Mouse (Mus musculus): ENCODE data around the gene Cadps. TPM values are rescaled to one million over a fixed set of nuclear protein-coding genes. Genes with fewer than 3 reads are reported as not detected.

Gene Cadps
- 100 to 1,000 TPM; 224 to 229 TPM for total RNA-seq (2021)

DNA sequence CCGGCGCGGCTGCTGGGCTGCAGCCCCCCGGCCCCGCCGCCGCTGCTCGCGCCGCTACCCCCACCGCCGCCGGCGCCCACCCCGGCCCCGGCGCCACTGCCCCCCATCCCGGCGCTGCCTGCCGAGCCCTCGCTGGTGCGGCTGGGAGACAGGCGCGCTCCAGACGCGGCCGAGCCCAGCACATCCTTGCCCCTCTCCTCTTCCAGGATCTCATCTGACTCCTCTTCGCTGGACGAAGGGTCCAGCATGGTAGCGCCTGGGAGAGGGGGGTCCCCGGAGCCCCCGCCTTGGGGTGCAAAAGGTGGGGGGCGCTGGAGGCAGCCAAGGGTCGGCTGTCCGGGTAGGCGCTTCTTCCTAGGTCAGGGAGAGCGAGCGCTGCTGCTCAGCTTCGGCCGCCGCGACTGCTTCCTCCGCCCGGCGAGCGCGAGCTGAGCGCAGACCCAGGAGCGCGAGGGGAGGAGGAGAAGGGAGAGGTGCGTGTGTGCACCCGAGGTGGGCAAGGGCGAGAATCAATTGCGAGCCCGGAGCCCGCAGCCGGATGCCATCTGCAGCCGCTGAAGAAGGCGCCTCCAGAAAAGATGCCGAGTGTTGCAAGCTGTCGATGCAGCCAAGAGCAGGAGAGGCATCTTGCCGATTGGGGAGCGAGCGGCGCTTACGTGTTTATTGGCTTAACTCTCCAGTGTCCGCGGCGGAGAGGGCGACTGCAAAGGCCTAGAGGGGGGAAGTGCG is at the start of gene Cadps:
Cadps (minus strand) TSS at position 589 of the 729 bp plus-strand sequence.
- intact Hi-C loops (cut with DNase I): loop anchor here (2.0 to 5.0 kb wide), 5 partner anchors 178 to 376 kb away; no protein-coding TSS in a partner anchor
- DNase-seq (ENCODE audit: low spot score in 2 of 2): peak; percentile 81 to 90

DNA sequence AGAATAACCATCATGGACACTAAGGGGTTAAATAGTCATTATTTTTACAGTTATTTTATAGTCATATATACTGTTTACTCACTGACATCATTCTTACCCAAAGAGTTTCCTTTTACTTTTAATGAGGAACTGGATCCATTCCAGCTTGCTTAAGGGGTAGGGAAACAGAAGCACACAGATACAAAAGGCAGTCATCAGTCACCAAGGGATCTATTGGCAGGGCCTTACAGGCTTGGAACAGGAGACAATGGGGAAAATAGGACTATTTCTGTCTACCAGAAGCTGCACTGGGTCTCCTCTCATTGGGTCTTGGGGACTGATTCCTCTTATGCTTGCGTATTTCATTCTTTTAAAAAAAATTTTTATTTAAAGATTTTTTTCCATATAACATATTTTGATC is 46.7 kb upstream of the Cadps start:
- intact Hi-C loops (cut with DNase I): no loop called here
- no peak for DNase-seq (ENCODE audit: low spot score in 2 of 2)

DNA sequence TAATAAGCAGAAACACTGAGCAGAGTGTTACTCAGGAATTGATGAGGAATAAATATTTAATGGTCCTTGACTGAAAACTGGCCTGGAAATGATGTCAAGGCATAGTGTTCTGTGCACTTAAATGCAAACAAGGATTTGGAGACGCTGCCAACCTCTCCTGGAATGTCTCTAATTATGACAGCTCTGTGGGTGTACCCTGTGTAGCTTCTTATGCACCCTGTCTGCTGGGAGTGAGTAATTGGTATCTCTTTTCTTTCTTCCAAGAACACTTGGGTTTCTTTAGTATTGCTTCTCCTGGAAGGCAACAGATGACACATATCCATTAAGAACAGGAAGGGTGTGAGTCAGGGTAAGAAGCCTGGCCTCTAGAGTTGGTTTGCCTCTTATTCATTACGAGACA is 42.4 kb upstream of the Cadps start:
- intact Hi-C loops (cut with DNase I): no loop called here
- peak; percentile 14 to 77 for DNase-seq (ENCODE audit: low spot score in 2 of 2)

DNA sequence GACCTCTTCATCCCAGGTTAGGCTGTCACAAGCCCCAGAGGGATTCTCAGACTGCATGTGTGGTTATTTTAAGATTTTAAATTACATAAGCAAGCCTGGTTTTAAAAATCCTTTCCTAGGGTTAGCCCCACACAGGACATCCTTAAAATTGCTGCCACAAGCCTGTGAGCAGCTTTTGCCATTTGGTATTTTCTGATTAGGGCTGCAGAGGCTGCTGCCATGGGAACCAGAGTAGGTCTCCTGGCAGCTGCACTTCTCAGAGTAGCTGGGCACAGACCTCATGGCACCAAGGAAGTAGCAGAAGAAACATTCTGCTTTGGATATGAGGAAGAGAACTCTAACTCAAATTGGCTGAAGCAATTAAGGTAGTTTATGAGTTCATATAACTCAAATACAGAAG is 21.0 kb upstream of the Cadps start:
- intact Hi-C loops (cut with DNase I): no loop called here
- DNase-seq (ENCODE audit: low spot score in 2 of 2): peak in 1 of 2 experiments; percentile 11

DNA sequence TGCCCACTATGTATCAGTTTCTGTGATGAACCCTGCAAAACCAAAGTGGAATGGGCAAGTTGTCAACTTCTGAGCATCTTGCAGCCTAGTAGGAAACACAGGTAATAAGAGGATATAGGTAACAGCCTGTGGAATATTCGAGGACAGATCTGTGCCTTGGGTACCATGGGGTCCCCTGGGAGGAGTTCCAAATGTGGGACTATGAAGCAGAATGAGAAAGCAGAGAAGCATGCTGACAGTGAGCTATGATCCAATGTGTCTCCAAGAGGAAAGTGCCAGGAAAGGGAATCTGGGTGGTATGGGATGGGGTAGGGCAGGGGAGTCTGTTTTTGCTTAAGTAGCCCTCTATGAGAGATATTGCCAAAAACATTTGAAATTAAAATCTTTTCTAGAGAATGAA is 16.6 kb upstream of the Cadps start:
- intact Hi-C loops (cut with DNase I): no loop called here

DNA sequence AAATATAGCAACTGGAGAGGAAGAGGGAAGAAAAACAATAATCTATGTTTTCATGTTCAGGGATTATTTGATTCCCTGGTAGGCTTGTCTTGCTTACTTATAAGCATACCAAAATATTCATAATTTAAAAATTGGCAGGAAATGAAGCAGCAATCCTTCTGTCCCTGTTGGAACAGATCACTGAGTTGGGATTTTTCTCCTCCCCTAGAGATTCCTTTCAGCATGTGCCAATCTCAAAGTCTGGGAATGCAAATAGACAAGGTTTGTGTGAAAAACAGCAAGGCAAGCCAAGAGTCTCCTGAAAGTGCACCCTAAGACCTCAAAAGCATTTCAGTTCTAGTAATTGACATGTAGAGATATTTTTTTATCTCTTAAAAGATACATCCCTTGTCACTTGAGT is 16.1 kb upstream of the Cadps start:
- no peak for DNase-seq (ENCODE audit: low spot score in 2 of 2)

More for the DNA sequence above, 16.6 kb upstream of the Cadps start:
- DNase-seq (ENCODE audit: low spot score in 2 of 2): no peak

DNA sequence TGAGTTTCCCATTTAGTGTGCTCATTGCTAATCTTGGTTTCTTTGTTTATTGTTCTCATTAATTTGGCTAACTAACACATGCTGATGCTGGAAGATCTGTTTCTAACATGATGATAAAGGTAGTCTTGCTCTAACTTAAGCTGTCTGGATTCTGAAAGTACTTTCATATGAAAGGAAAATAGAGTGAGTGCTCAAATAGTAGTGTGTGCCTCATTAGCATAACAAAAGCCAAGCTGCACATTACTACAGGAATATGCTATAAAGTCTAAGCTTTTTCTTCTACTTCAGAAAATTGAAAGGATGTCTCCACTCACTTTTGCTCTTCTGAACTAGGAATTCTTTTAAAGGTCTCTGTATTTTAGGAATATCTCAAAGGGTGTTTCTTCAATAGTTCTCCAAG is 15.4 kb upstream of the Cadps start:
- intact Hi-C loops (cut with DNase I): no loop called here
- DNase-seq (ENCODE audit: low spot score in 2 of 2): no peak

More for the DNA sequence above, 16.1 kb upstream of the Cadps start:
- intact Hi-C loops (cut with DNase I): no loop called here

DNA sequence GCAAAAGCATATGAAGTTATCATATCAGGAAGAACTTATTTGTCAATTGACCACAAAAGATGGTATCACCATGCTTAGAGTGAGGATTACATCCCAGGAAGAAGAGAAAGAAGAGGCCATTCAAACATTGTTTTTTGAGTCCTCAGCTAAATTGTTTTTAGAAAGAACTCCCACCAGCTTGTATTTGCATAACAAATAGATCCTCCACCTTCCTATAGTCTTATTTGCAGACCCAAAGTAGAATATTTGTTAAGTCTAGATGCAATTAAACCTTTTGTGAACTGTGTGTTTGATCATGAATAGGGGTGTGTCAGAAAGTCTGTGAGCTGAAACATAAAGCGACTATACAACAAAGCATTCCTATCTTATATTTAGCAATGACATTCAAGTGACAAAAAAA is 15.0 kb upstream of the Cadps start:
- no peak for DNase-seq (ENCODE audit: low spot score in 2 of 2)
- intact Hi-C loops (cut with DNase I): no loop called here

DNA sequence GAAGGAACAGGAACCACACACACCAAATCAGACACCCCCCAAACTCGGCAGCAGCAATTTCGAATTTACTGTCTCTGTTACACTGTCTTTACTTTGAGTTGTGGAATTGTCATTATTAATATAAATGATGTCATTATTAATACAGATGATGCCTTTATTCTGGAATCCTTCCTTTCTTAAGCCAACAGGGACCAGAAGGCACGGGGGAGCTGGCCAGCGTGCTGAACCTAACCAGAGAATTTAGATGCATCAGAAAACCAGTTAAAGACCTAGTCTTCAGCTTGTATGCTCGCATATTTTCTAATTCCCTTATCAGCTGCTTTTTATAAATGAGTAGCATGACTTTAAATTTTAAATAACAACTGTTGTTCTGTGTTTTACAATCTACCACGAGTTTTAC is 902 bp upstream of the Cadps start:
- intact Hi-C loops (cut with DNase I): loop anchor here (2.0 to 5.0 kb wide), 5 partner anchors 177 to 375 kb away; no protein-coding TSS in a partner anchor
- peak in 1 of 2 experiments; percentile 23 for DNase-seq (ENCODE audit: low spot score in 2 of 2)

DNA sequence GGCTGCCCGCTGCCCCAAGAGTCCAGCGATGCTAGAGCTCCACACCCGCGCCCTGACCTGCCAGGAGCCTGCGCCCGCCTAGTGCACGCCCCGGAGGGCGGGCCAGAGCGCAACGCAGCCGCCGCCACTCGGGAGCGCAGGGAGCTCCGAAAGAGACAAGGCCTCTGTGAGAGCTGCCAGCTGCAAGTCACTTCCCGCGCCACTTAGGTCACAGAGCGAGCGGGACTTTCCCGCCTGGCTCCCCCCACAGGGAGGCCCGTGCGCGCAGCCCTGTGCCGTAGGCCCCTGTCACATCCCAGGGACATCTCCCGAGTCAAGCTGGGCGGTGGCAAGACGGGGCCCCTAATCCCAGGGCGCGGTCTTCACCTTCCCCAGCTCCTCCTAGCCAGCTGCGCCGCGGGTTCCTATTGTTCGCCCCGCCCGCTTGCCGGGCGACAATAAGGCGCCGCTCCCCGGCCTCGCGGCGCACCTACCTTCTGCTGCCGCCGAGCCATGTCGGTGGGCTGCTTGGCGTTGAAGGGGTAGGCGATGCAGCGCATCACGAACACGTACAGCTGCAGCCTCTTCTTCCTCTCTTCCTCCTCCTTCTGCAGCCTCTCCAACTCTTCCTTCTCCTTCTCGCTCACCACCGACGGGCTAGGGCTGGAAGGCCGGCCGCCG is 918 bp downstream of the Cadps start:
- peak; percentile 71 to 74 for DNase-seq (ENCODE audit: low spot score in 2 of 2)
- intact Hi-C loops (cut with DNase I): loop anchor here (2.0 to 5.0 kb wide), 5 partner anchors 179 to 377 kb away; no protein-coding TSS in a partner anchor

DNA sequence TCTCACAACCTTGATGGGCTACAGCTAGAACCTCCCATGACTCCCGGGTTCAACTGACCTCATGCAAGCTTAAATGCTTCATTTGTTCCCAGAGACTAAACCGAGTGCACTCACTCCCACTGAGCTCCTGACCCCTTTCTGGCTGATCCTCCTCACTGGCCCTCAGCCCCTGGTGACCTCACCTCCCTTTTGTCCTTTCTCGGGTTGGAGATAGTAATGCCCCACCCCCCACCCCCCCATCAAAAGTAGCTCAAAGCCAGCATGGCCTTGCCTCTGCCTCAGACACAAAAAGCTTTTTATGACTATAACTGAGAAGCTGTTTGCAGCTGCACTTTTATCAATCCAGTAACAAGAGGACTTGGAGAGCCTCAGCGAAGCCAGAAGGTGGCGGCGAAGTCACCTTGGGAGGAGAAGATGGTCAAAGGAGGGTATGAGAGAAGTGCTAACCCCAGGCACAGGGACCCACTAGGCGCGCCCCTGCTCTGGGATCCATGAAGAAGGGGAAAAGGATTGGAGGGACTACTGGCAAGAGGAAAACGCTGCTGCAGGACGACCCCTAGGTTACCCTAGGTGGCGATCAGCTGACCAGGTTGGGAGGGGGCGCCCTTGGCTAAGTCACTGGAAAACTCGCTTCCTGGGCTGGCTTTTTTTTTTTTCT is 1.6 kb downstream of the Cadps start:
- peak in 1 of 2 experiments; percentile 31 for DNase-seq (ENCODE audit: low spot score in 2 of 2)

DNA sequence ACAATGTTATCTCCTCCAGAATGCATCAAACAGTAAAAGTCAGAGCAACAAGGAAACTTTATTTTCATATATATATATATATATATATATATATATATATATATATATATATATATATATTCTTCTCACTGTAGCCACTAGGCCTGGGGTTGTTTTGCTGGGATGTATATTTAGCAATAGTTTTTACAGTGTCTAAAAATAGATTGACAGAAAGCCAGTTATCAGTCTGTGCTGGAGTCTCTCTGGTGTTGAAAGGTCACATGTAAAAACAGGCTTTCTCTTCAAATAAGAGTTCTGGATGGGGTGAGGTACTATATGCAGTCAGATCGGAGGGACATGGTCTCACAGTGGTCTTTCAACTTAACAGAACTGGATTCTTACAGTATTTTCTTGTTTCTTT is 2.7 kb downstream of the Cadps start:
- intact Hi-C loops (cut with DNase I): loop anchor here (5.0 kb wide), 3 partner anchors 202 to 243 kb away; no protein-coding TSS in a partner anchor
- DNase-seq (ENCODE audit: low spot score in 2 of 2): no peak

More for the DNA sequence above, 1.6 kb downstream of the Cadps start:
- intact Hi-C loops (cut with DNase I): loop anchor here (5.0 kb wide), 3 partner anchors 201 to 244 kb away; no protein-coding TSS in a partner anchor

DNA sequence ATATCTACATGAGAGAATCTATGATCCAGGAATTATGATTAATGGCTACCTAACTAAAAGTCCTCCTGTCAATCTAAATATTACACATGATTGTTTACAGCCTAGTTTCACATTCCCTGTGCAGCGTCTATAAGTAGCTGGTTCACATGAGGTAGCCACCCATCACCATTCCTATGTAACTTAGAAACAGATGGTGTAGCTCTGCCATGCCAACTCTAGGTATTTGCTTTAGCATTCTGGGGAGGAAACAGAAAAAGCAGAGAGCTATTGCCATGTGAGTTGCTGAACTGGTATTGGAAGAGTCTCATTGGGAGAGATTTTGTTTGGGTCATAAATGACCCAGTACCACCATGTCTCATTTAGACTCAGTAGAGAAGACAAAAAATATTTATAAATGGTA is 4.4 kb downstream of the Cadps start:
- DNase-seq (ENCODE audit: low spot score in 2 of 2): peak in 1 of 2 experiments; percentile 78
- intact Hi-C loops (cut with DNase I): loop anchor here (5.0 kb wide), 2 partner anchors 41 to 191 kb away; no protein-coding TSS in a partner anchor

DNA sequence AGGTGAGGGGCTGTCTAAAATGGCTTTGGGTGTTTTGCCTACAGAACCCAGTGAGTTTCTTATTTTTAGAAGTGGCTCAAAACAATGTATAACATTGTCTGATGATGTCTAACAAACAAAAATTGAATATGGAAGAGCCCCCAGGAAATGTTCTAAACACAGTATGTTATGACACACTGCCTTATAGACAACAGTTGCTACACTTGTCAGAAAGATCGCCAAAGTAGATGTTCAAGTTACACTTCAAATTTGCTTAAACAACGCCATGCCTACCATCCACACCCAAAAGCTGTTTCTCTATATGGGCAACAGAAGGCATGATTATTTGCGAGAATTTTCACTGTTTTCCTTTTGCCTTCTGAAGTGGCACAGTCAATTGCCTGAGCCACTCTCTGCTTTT is 10.8 kb downstream of the Cadps start:
- no peak for DNase-seq (ENCODE audit: low spot score in 2 of 2)
- intact Hi-C loops (cut with DNase I): no loop called here

DNA sequence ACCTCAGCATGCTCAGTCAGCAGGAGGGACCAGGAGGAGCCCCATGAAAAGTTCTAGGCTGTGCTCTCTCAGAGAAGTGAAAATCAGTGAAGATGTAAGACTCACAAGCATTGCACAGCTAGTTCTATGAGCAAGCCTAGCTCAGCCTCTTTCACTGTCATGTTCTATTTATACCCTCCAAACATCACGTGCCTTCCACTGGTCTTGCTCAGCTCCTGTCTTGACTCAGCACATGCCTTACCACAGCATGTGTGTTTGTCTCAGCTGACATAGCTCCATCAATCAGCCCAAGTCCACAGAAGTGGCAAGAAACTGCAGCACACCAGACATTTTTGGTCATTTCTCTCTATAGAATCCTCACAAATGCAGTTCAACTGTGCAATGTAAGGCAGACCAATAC is 19.9 kb downstream of the Cadps start:
- intact Hi-C loops (cut with DNase I): no loop called here

DNA sequence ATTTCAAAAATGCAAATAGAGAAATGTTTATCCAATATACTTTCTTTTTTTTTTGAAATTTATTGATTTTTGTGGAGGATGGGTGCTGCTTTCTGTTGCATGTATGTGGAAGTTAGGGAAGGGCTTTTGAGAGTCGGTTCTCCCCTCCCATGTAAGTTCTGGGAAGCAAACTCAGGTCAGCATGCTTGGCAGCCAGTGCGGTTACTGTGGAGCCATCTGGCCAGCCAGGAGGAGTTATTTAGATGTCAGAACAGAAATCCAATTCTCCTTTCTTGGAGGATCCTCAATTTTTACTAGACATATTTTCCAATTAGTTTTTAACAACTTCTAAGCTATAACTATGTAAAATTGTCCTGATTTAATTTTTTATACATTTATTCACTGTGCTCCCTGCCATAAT is 21.8 kb downstream of the Cadps start:
- no peak for DNase-seq (ENCODE audit: low spot score in 2 of 2)

More for the DNA sequence above, 19.9 kb downstream of the Cadps start:
- peak in 1 of 2 experiments; percentile 43 for DNase-seq (ENCODE audit: low spot score in 2 of 2)

DNA sequence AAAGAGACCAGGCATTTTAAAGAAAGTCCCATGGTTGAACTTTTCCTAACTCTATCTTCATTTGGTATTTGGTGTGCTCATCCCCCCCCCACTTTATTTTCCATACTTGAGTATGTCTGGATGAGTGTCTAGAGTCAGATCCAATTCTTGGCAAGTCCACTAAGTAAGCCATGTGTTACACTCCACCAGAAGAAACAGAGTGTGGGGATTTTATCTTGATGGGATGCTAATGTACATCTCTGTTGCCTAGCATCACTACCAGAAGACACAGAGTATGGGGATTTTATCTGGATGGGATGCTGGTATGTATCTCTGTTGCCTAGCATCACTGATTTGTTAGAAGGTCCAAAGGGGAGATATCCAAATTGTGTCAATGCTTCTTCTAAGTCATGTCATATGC is 24.0 kb downstream of the Cadps start:
- intact Hi-C loops (cut with DNase I): no loop called here
- DNase-seq (ENCODE audit: low spot score in 2 of 2): no peak

More for the DNA sequence above, 21.8 kb downstream of the Cadps start:
- intact Hi-C loops (cut with DNase I): no loop called here

DNA sequence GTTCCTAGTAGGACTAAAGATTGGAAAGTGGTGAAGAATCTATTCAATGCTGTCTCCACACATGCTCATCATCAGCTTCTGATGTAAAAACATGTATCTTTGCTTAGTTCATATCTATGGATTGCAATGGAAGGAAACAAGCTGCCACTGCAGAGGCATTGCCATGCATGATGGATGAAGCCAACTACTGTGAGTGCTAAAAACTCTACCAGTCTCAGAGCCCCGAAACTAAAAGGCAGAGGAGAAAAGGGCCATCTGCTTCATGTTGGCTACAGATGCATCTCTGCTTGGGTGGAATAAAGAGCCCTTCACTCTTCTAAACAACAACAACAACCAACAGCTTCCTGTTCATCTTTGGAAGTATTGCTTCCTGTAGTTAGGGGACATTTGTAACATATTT is 38.6 kb downstream of the Cadps start:
- no peak for DNase-seq (ENCODE audit: low spot score in 2 of 2)
- intact Hi-C loops (cut with DNase I): no loop called here

DNA sequence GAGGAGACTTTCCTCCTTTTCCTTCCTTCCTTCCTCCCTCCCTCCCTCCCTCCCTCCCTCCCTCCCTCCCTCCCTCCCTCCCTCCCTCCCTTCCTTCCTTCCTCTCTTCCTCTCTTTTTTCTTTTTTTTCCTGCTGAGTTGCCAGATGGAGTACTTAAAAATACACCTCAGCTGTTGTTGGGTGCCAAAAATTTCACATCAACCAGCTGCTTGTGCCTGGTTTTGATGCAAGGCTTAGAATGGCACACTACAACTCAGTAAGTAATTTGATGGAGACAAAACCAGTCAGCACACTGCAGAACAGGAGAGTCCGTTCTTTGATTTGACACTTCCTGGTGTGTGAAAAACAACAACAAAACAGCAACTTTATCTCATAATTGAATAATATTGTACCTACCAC is 42.9 kb downstream of the Cadps start:
- intact Hi-C loops (cut with DNase I): no loop called here

DNA sequence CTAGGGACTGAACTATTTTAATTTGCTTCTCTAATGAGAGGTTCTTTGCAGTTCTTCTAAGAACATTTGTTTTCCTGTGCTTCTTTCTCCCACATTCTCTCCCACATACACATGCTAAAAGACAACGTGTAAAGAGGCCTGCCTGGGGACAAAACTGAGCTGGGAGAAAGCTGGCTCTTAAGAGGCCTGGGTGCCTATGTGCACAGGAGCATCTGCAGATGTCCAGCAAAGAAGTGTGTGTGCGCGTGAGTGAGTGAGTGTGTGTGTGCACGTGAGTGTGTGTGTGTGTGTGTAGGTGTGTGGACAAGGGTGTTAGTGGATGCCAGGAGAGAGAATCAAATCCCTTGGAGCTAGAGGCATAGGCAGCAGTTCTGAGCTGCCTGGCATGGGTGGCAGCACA is 44.9 kb downstream of the Cadps start:
- intact Hi-C loops (cut with DNase I): loop anchor here (5.0 kb wide), 1 partner anchor 39 kb away; no protein-coding TSS in a partner anchor
- DNase-seq (ENCODE audit: low spot score in 2 of 2): peak; percentile 43 to 76

More for the DNA sequence above, 42.9 kb downstream of the Cadps start:
- DNase-seq (ENCODE audit: low spot score in 2 of 2): peak in 1 of 2 experiments; percentile 73

Data from left cerebral cortex, postnatal 25 days (tissue).